Mouse (Mus musculus) MEL (cell line): ENCODE results near the gene Tle4. TPM values are rescaled to one million over a fixed set of nuclear protein-coding genes. Genes with fewer than 3 reads are reported as not detected.

ENCODE experiments used
- DNase-seq: peaks from one replicate; pipeline ENCODE4 v3.0.0; 2011; ENCODE audit warnings: low read depth, low spot score
- H3K27ac ChIP-seq: 2 replicates; pipeline ENCODE4 v1.5.1; 2012; ENCODE audit warnings: low read depth, mild to moderate bottlenecking, control low read depth, low read length, moderate library complexity; ENCODE audit not compliant: control insufficient read depth
- H3K27me3 ChIP-seq, 2 experiments: fragments of 150-350 bp in 1 of 2; sonication (generic) in 1 of 2; 2 replicates each; pipeline ENCODE4 v1.6.1; 2012; ENCODE audit warnings: low read length in 2 of 2, mild to moderate bottlenecking in 2 of 2, improper control_type of control experiment in 1 of 2, moderate library complexity in 1 of 2; ENCODE audit not compliant: insufficient read depth in 2 of 2, control insufficient read depth in 1 of 2
- H3K36me3 ChIP-seq, 2 experiments: 2 replicates each; pipeline ENCODE4 v1.6.1; 2012 to 2014; ENCODE audit warnings: low read length in 2 of 2, improper control_type of control experiment in 1 of 2, inconsistent platforms in 1 of 2, mild to moderate bottlenecking in 1 of 2; ENCODE audit not compliant: insufficient read depth in 2 of 2, control insufficient read depth in 1 of 2
- H3K4me1 ChIP-seq, 2 experiments: fragments of 150-350 bp in 1 of 2; sonication (generic) in 1 of 2; 2 replicates each; pipeline ENCODE4 v1.6.1; 2012; ENCODE audit warnings: low read length in 2 of 2, improper control_type of control experiment in 1 of 2, mild to moderate bottlenecking in 1 of 2; ENCODE audit not compliant: insufficient read depth in 2 of 2, control insufficient read depth in 1 of 2
- H3K4me3 ChIP-seq, 2 experiments: fragments of 150-350 bp in 1 of 2; sonication (generic) in 1 of 2; 2 replicates each; pipeline ENCODE4 v1.5.1; 2012; ENCODE audit warnings: low read depth in 2 of 2, low read length in 2 of 2, mild to moderate bottlenecking in 2 of 2, moderate library complexity in 2 of 2, control low read depth in 1 of 2, improper control_type of control experiment in 1 of 2; ENCODE audit not compliant: control insufficient read depth in 1 of 2, insufficient read depth in 1 of 2
- H3K79me2 ChIP-seq: 2 replicates; pipeline ENCODE4 v1.6.1; 2012; ENCODE audit warnings: mild to moderate bottlenecking, low read length, moderate library complexity; ENCODE audit not compliant: control insufficient read depth, poor library complexity, insufficient read depth
- H3K9ac ChIP-seq: 2 replicates; pipeline ENCODE4 v1.6.1; 2012; ENCODE audit warnings: low read depth, mild to moderate bottlenecking, control low read depth, low read length, moderate library complexity; ENCODE audit not compliant: control insufficient read depth, poor library complexity, severe bottlenecking
- H3K9me3 ChIP-seq: fragments of 150-350 bp; sonication (generic); replicated peaks from 2 replicates; pipeline ENCODE4 v1.6.1; 2012; ENCODE audit warnings: mild to moderate bottlenecking, low read length, improper control_type of control experiment, moderate library complexity; ENCODE audit not compliant: insufficient read depth
- BHLHE40 ChIP-seq: IDR thresholded peaks from 2 replicates; pipeline ENCODE4 v1.6.1; 2012; ENCODE audit warnings: low read depth, mild to moderate bottlenecking, inconsistent platforms, low read length, improper control_type of control experiment, borderline replicate concordance
- ELF1 ChIP-seq: IDR thresholded peaks from 2 replicates; pipeline ENCODE4 v1.6.1; 2014; ENCODE audit warnings: low read depth, mild to moderate bottlenecking, inconsistent platforms, low read length, improper control_type of control experiment, moderate library complexity
- ETS1 ChIP-seq: IDR thresholded peaks from 2 replicates; pipeline ENCODE4 v1.6.1; 2012; ENCODE audit warnings: low read depth, mild to moderate bottlenecking, inconsistent platforms, low read length, improper control_type of control experiment, moderate library complexity
- GABPA ChIP-seq: IDR thresholded peaks from 2 replicates; pipeline ENCODE4 v1.6.1; 2012; ENCODE audit warnings: low read depth, mild to moderate bottlenecking, inconsistent platforms, low read length, improper control_type of control experiment, moderate library complexity
- HCFC1 ChIP-seq: IDR thresholded peaks from 2 replicates; pipeline ENCODE4 v1.6.1; 2012; ENCODE audit warnings: low read depth, mild to moderate bottlenecking, inconsistent platforms, low read length, improper control_type of control experiment, moderate library complexity
- KAT2A ChIP-seq: conservative IDR thresholded peaks from 2 replicates; pipeline ENCODE4 v1.6.1; 2012; ENCODE audit warnings: low read depth, low read length, improper control_type of control experiment, inconsistent platforms
- MEF2A ChIP-seq: IDR thresholded peaks from 2 replicates; pipeline ENCODE4 v1.6.1; 2014; ENCODE audit warnings: low read depth, mild to moderate bottlenecking, inconsistent platforms, low read length, improper control_type of control experiment; ENCODE audit not compliant: poor library complexity, insufficient replicate concordance, severe bottlenecking; ENCODE audit errors: extremely low read depth
- MYB ChIP-seq: IDR thresholded peaks from 2 replicates; pipeline ENCODE4 v1.6.1; 2011; ENCODE audit warnings: mild to moderate bottlenecking, low read depth, low read length, improper control_type of control experiment
- NELFE ChIP-seq: IDR thresholded peaks from 2 replicates; pipeline ENCODE4 v1.6.1; 2011; ENCODE audit warnings: low read depth, low read length, improper control_type of control experiment
- POLR2AphosphoS5 ChIP-seq: IDR thresholded peaks from 2 replicates; pipeline ENCODE4 v1.6.1; 2012; ENCODE audit warnings: low read depth, borderline replicate concordance, mild to moderate bottlenecking, inconsistent platforms, low read length, moderate library complexity, mixed read lengths
- RCOR1 ChIP-seq: IDR thresholded peaks from 2 replicates; pipeline ENCODE4 v1.6.1; 2012; ENCODE audit warnings: low read depth, mild to moderate bottlenecking, inconsistent platforms, low read length, improper control_type of control experiment
- SIN3A ChIP-seq: IDR thresholded peaks from 2 replicates; pipeline ENCODE4 v1.6.1; 2012; ENCODE audit warnings: low read length, improper control_type of control experiment, inconsistent platforms
- SMC3 ChIP-seq: IDR thresholded peaks from 2 replicates; pipeline ENCODE4 v1.6.1; 2011; ENCODE audit warnings: low read depth, low read length, improper control_type of control experiment
- TAL1 ChIP-seq: IDR thresholded peaks from 2 replicates; pipeline ENCODE4 v1.6.1; 2012; ENCODE audit warnings: mild to moderate bottlenecking, inconsistent platforms, low read length, moderate library complexity, mixed read lengths
- TBP ChIP-seq: IDR thresholded peaks from 2 replicates; pipeline ENCODE4 v1.8.0; 2011; ENCODE audit warnings: low read depth, low read length, improper control_type of control experiment
- TCF12 ChIP-seq: IDR thresholded peaks from 2 replicates; pipeline ENCODE4 v1.6.1; 2014; ENCODE audit warnings: low read depth, mild to moderate bottlenecking, inconsistent platforms, low read length, improper control_type of control experiment, moderate library complexity
- UBTF ChIP-seq: IDR thresholded peaks from 2 replicates; pipeline ENCODE4 v1.6.1; 2012; ENCODE audit warnings: low read depth, mild to moderate bottlenecking, inconsistent platforms, low read length, improper control_type of control experiment, moderate library complexity, borderline replicate concordance; ENCODE audit not compliant: insufficient read depth
- USF2 ChIP-seq, 2 experiments: IDR thresholded peaks; 2 replicates each; pipeline ENCODE4 v1.6.1; 2011 to 2012; ENCODE audit warnings: improper control_type of control experiment in 2 of 2, low read length in 2 of 2, borderline replicate concordance in 1 of 2, inconsistent platforms in 1 of 2, low read depth in 1 of 2, mild to moderate bottlenecking in 1 of 2; ENCODE audit not compliant: insufficient read depth in 1 of 2
- ZC3H11A ChIP-seq: IDR thresholded peaks from 2 replicates; pipeline ENCODE4 v1.6.1; 2012; ENCODE audit warnings: low read depth, mild to moderate bottlenecking, inconsistent platforms, low read length, improper control_type of control experiment
- ZKSCAN1 ChIP-seq: IDR thresholded peaks from 2 replicates; pipeline ENCODE4 v1.6.1; 2012; ENCODE audit warnings: low read depth, mild to moderate bottlenecking, inconsistent platforms, low read length, improper control_type of control experiment, moderate library complexity
- ZMIZ1 ChIP-seq: IDR thresholded peaks from 2 replicates; pipeline ENCODE4 v1.6.1; 2012; ENCODE audit warnings: low read depth, mild to moderate bottlenecking, inconsistent platforms, low read length, improper control_type of control experiment, moderate library complexity
- ZNF384 ChIP-seq: IDR thresholded peaks from 2 replicates; pipeline ENCODE4 v1.6.1; 2012; ENCODE audit warnings: low read depth, mild to moderate bottlenecking, inconsistent platforms, low read length, improper control_type of control experiment
- polyA plus RNA-seq, 2 experiments: library from polyadenylated mRNA; stranded (reverse) in 1 of 2; unstranded in 1 of 2; fragments of >175 nt in 1 of 2; fragments of >200 nt in 1 of 2; gene quantifications; 2 replicates each; pipeline versions ENCODE4 v1.2.1 to v1.2.4; 2012; ENCODE audit warnings: low replicate concordance in 2 of 2, low read depth in 1 of 2; ENCODE audit not compliant: insufficient read length in 2 of 2, insufficient read depth in 1 of 2, missing spikeins in 1 of 2
- total RNA-seq: library from RNA; depleted of rRNA; stranded (reverse); fragments of 300-350 nt; gene quantifications from 2 replicates; pipeline ENCODE4 v1.2.3, GENCODE M21; 2012

Gene Tle4
- total and polyA plus RNA-seq, 3 experiments = 6.0 to 42.5 (median 14.0) TPM

DNA sequence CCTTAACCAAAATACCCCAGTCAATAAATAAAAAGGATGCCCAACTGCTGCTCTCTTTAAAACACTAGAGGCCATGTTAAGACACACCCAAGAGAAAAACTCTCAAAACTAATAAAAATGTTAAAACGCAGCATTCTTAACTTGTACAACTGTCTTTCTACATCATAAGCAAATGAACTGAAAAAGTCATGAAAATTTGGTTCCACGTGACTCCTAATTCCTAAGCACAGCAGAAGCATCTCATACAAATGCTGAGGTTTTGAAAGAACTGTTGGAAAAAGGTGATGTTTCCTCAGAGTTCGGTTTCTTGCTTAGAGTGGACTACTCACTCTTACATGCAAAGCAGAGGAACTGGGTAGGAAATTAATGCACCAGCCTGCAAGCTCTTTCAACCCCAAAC lies 3.3 kb downstream of the Tle4 start:
- Histone ChIP-seq H3K9me3 (no peaks in the 10 kb centered on the region), H3K4me1 (peaks cover 0 to 9% of the 10 kb centered on the region in 2 experiments; a peak in 3 of 4 replicates), H3K27ac (no peak overlapping the region), H3K36me3 (peaks cover 3 to 17% of the 10 kb centered on the region in 2 experiments), H3K9ac (no peak overlapping the region), H3K79me2 (peaks cover 21% of the 10 kb centered on the region), H3K4me3 (no peak overlapping the region), H3K27me3 (no peaks in the 10 kb centered on the region)
- DNase-seq = no peak
- TF ChIP-seq ZKSCAN1 (no peak), SMC3 (no peak), ZC3H11A (no peak), KAT2A (no peak), ZMIZ1 (no peak), MEF2A (no peak), MYB (no peak), NELFE (no peak), TCF12 (no peak), POLR2AphosphoS5 (no peak), HCFC1 (no peak), ELF1 (no peak)

DNA sequence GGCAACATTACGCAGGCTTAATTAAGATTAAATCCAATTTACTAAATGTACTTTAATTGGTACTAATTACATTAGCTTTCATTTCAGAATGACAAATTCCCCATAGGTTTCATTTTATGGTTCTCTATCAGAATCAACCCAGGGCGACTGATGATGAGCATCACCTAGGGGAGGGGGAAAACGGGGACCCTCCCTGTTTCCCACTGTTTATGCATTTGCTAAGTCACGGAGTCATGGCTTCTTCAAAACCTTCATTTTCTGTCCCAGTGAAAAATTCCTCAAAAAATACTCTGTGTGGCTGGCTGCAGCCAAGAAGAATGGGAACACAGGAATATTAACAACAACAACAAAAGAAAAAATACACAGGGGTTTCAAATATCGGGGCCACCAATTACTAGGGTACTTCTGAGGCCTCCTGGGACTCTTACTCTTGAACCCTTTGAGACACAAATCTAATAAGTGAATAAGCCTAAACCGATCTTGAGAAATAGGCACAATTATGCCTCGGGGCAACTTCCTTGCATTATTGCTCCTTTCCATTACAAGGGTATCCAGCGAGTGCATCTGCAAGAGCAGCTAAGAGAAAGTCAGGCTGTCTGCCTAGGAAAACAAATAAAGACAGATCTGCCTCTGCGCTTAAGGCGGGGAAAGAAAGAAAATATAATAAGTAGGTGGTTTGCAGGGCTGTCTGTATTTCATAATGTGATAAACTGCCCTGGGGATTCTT lies 5.9 kb downstream of the Tle4 start:
- Histone ChIP-seq H3K27me3 (no peaks in the 10 kb centered on the region), H3K9me3 (no peaks in the 10 kb centered on the region), H3K4me1 (peaks cover 2 to 5% of the 10 kb centered on the region in 2 experiments; a peak in 3 of 4 replicates), H3K27ac (no peak overlapping the region), H3K9ac (no peak overlapping the region)
- no peak for DNase-seq
- TF ChIP-seq TBP = no peak
- TF ChIP-seq ZNF384 = no peak
- TF ChIP-seq, all 39 proteins: peak for 0
- Histone ChIP-seq H3K79me2 (peaks cover 11% of the 10 kb centered on the region), H3K4me3 (no peak overlapping the region), H3K36me3 (peaks cover 3 to 23% of the 10 kb centered on the region in 2 experiments)

DNA sequence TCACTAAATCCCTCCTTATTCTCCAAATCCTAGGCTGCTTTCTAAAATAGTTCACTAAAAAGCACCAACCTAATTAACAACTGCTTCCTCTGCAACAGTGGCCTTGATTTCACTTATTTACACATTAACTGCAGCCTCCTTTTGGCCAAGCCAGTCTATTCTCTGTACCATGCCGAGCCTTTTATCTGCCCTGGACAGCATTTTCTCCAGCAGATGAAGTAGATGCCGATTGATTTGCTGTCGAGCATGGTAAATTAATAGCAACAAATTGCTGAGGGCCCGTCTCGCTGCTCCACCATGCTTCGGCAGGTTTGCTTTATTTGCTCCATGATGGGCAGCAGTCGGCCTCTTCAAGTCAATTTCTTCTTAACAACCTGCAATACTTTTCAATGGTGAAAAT lies 7.7 kb downstream of the Tle4 start:
- H3K9me3 ChIP-seq = no peaks in the 10 kb centered on the region
- no peak for DNase-seq
- no peak overlapping the region for H3K9ac ChIP-seq
- no peak overlapping the region for H3K4me3 ChIP-seq
- H3K4me1 ChIP-seq = peaks cover 0 to 2% of the 10 kb centered on the region in 2 experiments; a peak in 2 of 4 replicates
- no peak overlapping the region for H3K27ac ChIP-seq
- no peaks in the 10 kb centered on the region for H3K79me2 ChIP-seq
- no peaks in the 10 kb centered on the region for H3K27me3 ChIP-seq
- H3K36me3 ChIP-seq = peaks cover 3 to 16% of the 10 kb centered on the region in 2 experiments
- TF ChIP-seq GABPA (no peak), TCF12 (no peak), BHLHE40 (no peak), ZMIZ1 (no peak), ZKSCAN1 (no peak), ETS1 (no peak), RCOR1 (no peak), SIN3A (no peak), UBTF (no peak), TAL1 (no peak), USF2 (IDR thresholded peaks at IDR 0.05; ENCODE audit: borderline replicate concordance in 1 of 2, insufficient read depth in 1 of 2, low read depth in 1 of 2, low read length in 2 of 2) (no peak), NELFE (no peak)
